Mouse (Mus musculus): ENCODE measurements around the gene Gm5771. TPM values are rescaled to one million over a fixed set of nuclear protein-coding genes. Genes with fewer than 3 reads are reported as not detected.

Gene Gm5771
- not detected in 2 replicates for polyA plus RNA-seq (2015; fragmentation: Nextera tagmentation; extraction: Ambion mirVana)

DNA sequence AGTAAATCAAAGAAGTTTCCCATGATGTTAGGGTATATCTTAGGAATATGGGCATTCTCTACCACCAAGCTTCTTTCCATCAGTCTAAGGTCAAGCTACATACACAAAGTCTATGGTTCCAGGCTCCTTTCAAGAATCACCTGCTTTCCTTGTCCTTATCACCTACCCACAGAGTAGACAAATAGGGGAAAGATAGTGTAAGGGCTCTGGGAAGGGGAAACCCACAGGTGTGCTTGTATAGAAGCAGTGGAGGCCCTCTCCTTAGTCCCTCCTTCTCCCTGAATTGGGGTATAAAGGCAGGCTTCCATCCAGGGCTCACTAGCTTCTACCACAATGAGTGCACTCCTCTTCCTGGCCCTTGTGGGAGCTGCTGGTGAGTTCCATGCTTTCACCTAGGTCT lies at the start of gene Gm5771:
Gm5771 (plus strand) TSS at position 301 of the 400 bp plus-strand sequence.

DNA sequence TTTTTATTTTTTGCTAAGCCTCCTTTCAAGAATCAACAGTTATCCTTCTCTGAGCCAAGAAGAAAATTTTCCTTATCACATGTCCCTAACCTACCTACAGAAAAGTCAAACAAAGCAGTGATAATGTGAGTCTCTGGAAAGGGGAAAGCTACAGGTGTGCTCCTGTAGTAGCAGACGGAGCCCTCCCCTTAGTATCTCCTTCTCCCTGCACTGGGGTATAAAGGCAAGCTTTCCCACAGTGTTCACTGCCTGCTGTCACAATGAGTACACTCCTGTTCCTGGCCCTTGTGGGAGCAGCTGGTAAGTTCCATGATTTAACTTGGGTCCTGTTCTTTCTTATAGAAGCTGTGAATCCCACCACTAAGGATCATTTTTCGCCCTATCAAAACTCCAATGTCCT lies 38.2 kb upstream of the Gm5771 start, which contains the start of gene Try10:
Try10 (plus strand) TSS at position 174 of the 400 bp plus-strand sequence.

DNA sequence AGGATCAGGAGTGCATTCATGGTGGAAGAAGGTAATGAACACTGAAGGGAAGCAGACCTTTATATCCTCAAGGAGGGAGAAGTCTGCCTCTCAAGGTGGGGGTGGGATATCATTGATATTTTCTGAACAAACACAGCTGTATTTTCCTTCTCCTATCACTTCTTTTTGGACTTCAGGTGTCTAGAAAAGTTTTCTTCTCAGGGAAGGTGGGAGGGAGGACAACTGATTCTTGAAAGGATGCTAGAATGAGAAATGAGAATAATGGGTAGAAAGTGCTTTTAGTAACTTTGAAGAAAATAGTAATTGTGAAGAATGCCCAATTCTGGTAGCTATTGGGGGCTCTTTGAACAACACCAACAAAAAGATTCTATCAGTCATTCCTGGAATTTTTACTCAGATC lies 14.6 kb upstream of the Gm5771 start, which contains the start of gene Prss3:
Prss3 (minus strand) TSS at position 101 of the 400 bp plus-strand sequence.

DNA sequence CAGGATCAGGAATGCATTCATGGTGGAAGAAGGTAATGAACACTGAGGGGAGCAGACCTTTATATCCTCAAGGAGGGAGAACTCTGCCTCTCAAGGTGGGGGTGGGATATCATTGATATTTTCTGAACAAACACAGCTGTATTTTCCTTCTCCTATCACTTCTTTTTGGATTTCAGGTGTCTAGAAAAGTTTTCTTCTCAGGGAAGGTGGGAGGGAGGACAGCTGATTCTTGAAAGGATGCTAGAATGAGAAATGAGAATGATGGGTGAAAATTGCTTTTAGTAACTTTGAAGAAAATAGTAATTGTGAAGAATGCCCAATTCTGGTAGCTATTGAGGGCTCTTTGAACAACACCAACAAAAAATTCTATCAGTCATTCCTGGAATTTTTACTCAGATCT lies 53.9 kb downstream of the Gm5771 start, which contains the start of gene Gm10334:
Gm10334 (minus strand) TSS at position 101 of the 400 bp plus-strand sequence.

Other genes starting within 250 kb of the Gm5771 start
- gene Try4, start 90.1 kb upstream of the Gm5771 start, polyA plus RNA-seq (2015; fragmentation: Nextera tagmentation; extraction: Ambion mirVana): not detected in 2 replicates
- gene Try5, start 75.5 kb upstream of the Gm5771 start, polyA plus RNA-seq (2015; fragmentation: Nextera tagmentation; extraction: Ambion mirVana): not detected in 2 replicates
- gene Try10, start 38.3 kb upstream of the Gm5771 start, polyA plus RNA-seq (2015; fragmentation: Nextera tagmentation; extraction: Ambion mirVana): not detected in 2 replicates
- gene Prss3, start 14.7 kb upstream of the Gm5771 start, polyA plus RNA-seq (2015; fragmentation: Nextera tagmentation; extraction: Ambion mirVana): not detected in 2 replicates
- gene Gm10334, start 53.8 kb downstream of the Gm5771 start, polyA plus RNA-seq (2015; fragmentation: Nextera tagmentation; extraction: Ambion mirVana): not detected in 2 replicates
- not detected in 2 replicates for gene Prss1, start 66.6 kb downstream of the Gm5771 start, polyA plus RNA-seq (2015; fragmentation: Nextera tagmentation; extraction: Ambion mirVana)
- gene Prss2, start 129.4 kb downstream of the Gm5771 start, polyA plus RNA-seq (2015; fragmentation: Nextera tagmentation; extraction: Ambion mirVana): not detected in 2 replicates
- gene Ephb6, start 213.1 kb downstream of the Gm5771 start, polyA plus RNA-seq (2015; fragmentation: Nextera tagmentation; extraction: Ambion mirVana): 4.8 and 6.3 TPM in 2 replicates
- gene Trpv6, start 244.0 kb downstream of the Gm5771 start, polyA plus RNA-seq (2015; fragmentation: Nextera tagmentation; extraction: Ambion mirVana): 0.07 TPM in 1 of 2 replicates, not detected in the other

All from skeletal muscle tissue, postnatal 0 days (tissue).